Mouse (Mus musculus): Measurements from ENCODE around the gene Smoc2. TPM values are rescaled to one million over a fixed set of nuclear protein-coding genes. Genes with fewer than 3 reads are reported as not detected.

Smoc2 gene
- total and polyA plus RNA-seq, 2 experiments from 2014 or later, result 4.5 to 5.2 TPM

DNA sequence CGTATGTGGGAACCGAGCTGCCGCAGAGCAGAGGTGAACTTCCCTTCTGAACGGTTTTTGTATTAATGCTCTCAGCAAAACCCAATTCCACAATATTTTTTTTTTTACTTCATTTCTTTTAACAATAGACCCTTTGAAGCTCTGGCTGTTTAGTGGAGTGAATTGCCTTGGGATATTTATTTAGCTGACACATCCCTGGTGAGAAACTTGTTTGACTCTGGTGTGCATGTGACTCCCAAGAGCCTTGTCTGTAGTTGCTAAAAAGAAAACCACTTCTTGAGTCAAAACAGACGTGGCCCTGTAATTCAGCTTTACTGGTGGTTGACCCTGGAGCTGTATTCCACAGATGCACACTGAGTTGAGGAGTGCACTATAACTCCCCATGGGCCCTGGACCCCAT, 135.2 kb downstream of the Smoc2 start:
- H3K9ac ChIP-seq (replicated peaks; ENCODE audit: low read length, poor library complexity, severe bottlenecking), result no peak overlapping the region
- ATAC-seq (ENCODE audit: low FRiP score), result no peak
- no peak for DNase-seq (ENCODE audit: low spot score)
- no peak overlapping the region for H3K27ac ChIP-seq (ENCODE audit: low read depth, low read length)
- no peaks in the 10 kb centered on the region for H3K4me1 ChIP-seq (ENCODE audit: insufficient read depth, low read length)
- 73% methylated on average over 5 of the region's 5 CpGs for WGBS
- TF ChIP-seq CTCF (IDR thresholded peaks at IDR 0.05), result no peak
- no peaks in the 10 kb centered on the region for H3K9me3 ChIP-seq (ENCODE audit: low read length)
- no peak overlapping the region for H3K4me3 ChIP-seq (ENCODE audit: low read depth, low read length)
- H3K4me2 ChIP-seq (ENCODE audit: low read depth, low read length, poor library complexity, severe bottlenecking), result no peak overlapping the region
- no peaks in the 10 kb centered on the region for H3K27me3 ChIP-seq (ENCODE audit: insufficient read depth, low read length)
- H3K36me3 ChIP-seq (ENCODE audit: insufficient read depth, low read length), result no peaks in the 10 kb centered on the region

GRCm38 (mm10) chr17:14420460-14421046, 141.2 kb downstream of the Smoc2 start:
- no peaks in the 10 kb centered on the region for H3K36me3 ChIP-seq (ENCODE audit: insufficient read depth, low read length)
- TF ChIP-seq CTCF (IDR thresholded peaks at IDR 0.05), result no peak
- H3K4me2 ChIP-seq (ENCODE audit: low read depth, low read length, poor library complexity, severe bottlenecking), result no peak overlapping the region
- no peak overlapping the region for H3K4me3 ChIP-seq (ENCODE audit: low read depth, low read length)
- ATAC-seq (ENCODE audit: low FRiP score) (no peak), DNase-seq (ENCODE audit: low spot score) (peak; percentile 5)
- H3K4me1 ChIP-seq (ENCODE audit: insufficient read depth, low read length), result no peaks in the 10 kb centered on the region; the same call in 1 of the 2 replicates
- 44% methylated on average over 8 of the region's 8 CpGs for WGBS
- H3K9me3 ChIP-seq (ENCODE audit: low read length), result no peaks in the 10 kb centered on the region
- no peak overlapping the region for H3K27ac ChIP-seq (ENCODE audit: low read depth, low read length)
- H3K9ac ChIP-seq (replicated peaks; ENCODE audit: low read length, poor library complexity, severe bottlenecking), result no peak overlapping the region
- H3K27me3 ChIP-seq (ENCODE audit: insufficient read depth, low read length), result no peaks in the 10 kb centered on the region

DNA sequence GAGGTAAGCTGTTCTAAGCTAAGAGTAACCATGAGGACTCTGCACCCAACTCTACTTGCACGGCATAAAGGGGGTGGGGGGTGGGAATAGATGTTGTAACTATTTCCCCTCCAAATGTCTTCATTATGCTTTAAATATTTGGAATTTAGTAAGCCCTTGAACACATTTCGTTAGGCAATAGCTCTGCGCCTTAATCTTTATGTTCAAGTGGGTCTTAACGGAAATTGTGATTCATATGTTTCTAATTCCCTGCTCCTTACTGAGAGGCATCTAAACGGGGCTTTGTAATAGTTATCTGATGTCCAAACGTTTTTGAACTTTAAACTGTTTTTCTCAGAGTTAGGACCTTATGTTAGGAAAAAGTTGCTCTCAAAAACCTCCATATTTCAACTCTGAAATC, 147.2 kb downstream of the Smoc2 start:
- H3K27ac ChIP-seq (ENCODE audit: low read depth, low read length), result no peak overlapping the region
- H3K4me2 ChIP-seq (ENCODE audit: low read depth, low read length, poor library complexity, severe bottlenecking), result no peak overlapping the region
- H3K4me1 ChIP-seq (ENCODE audit: insufficient read depth, low read length), result no peaks in the 10 kb centered on the region
- ATAC-seq (ENCODE audit: low FRiP score), result no peak
- H3K27me3 ChIP-seq (ENCODE audit: insufficient read depth, low read length), result no peaks in the 10 kb centered on the region
- H3K9me3 ChIP-seq (ENCODE audit: low read length), result no peaks in the 10 kb centered on the region
- H3K9ac ChIP-seq (replicated peaks; ENCODE audit: low read length, poor library complexity, severe bottlenecking), result no peak overlapping the region
- H3K4me3 ChIP-seq (ENCODE audit: low read depth, low read length), result no peak overlapping the region
- H3K36me3 ChIP-seq (ENCODE audit: insufficient read depth, low read length), result no peaks in the 10 kb centered on the region
- DNase-seq (ENCODE audit: low spot score), result no peak
- WGBS, result 73% methylated on average over 6 of the region's 6 CpGs
- no peak for TF ChIP-seq CTCF (IDR thresholded peaks at IDR 0.05)

GRCm38 (mm10) chr17:14434717-14435116, 155.4 kb downstream of the Smoc2 start:
- no peak overlapping the region for H3K27ac ChIP-seq (ENCODE audit: low read depth, low read length)
- DNase-seq (ENCODE audit: low spot score), result no peak
- H3K4me1 ChIP-seq (ENCODE audit: insufficient read depth, low read length), result no peaks in the 10 kb centered on the region
- 81% methylated on average over 4 of the region's 4 CpGs for WGBS
- no peak for ATAC-seq (ENCODE audit: low FRiP score)
- no peak overlapping the region for H3K4me2 ChIP-seq (ENCODE audit: low read depth, low read length, poor library complexity, severe bottlenecking)
- H3K9ac ChIP-seq (replicated peaks; ENCODE audit: low read length, poor library complexity, severe bottlenecking), result no peak overlapping the region
- H3K36me3 ChIP-seq (ENCODE audit: insufficient read depth, low read length), result no peaks in the 10 kb centered on the region
- TF ChIP-seq CTCF (IDR thresholded peaks at IDR 0.05), result no peak
- H3K4me3 ChIP-seq (ENCODE audit: low read depth, low read length), result no peak overlapping the region
- H3K27me3 ChIP-seq (ENCODE audit: insufficient read depth, low read length), result no peaks in the 10 kb centered on the region
- no peaks in the 10 kb centered on the region for H3K9me3 ChIP-seq (ENCODE audit: low read length)

DNA sequence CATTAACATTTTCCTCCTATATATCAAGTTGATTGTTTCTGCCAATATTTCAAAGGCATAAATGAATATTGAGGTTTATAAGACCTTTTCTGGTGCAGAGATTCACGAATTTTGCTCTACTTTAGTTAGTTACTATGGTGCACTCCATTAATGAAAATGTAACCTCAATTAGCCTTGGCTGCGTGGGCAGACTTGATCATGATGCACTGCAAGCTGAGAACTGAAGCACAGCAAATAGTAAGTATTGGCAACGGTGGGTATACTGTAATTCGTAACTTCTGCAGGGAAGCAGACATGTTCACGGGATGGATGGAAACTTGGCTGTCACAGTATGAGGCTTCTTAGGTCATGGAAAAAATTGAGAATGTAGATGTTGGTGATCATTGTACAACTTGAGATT, 166.3 kb downstream of the Smoc2 start:
- Histone ChIP-seq H3K4me3 (ENCODE audit: low read depth, low read length) (no peak overlapping the region), H3K4me1 (ENCODE audit: insufficient read depth, low read length) (no peaks in the 10 kb centered on the region), H3K9me3 (ENCODE audit: low read length) (no peaks in the 10 kb centered on the region), H3K36me3 (ENCODE audit: insufficient read depth, low read length) (no peaks in the 10 kb centered on the region), H3K9ac (replicated peaks; ENCODE audit: low read length, poor library complexity, severe bottlenecking) (no peak overlapping the region), H3K27ac (ENCODE audit: low read depth, low read length) (no peak overlapping the region), H3K4me2 (ENCODE audit: low read depth, low read length, poor library complexity, severe bottlenecking) (no peak overlapping the region), H3K27me3 (ENCODE audit: insufficient read depth, low read length) (no peaks in the 10 kb centered on the region)
- ATAC-seq (ENCODE audit: low FRiP score) (no peak), DNase-seq (ENCODE audit: low spot score) (no peak)
- 85% methylated on average over 5 of the region's 5 CpGs for WGBS
- TF ChIP-seq CTCF (IDR thresholded peaks at IDR 0.05), result no peak

- no peaks in the 10 kb centered on the region for H3K36me3 ChIP-seq (ENCODE audit: insufficient read depth, low read length)
- no peak for TF ChIP-seq CTCF (IDR thresholded peaks at IDR 0.05)
- no peak overlapping the region for H3K9ac ChIP-seq (replicated peaks; ENCODE audit: low read length, poor library complexity, severe bottlenecking)
- no peaks in the 10 kb centered on the region for H3K9me3 ChIP-seq (ENCODE audit: low read length)
- WGBS, result 84% methylated on average over 5 of the region's 5 CpGs
- no peak overlapping the region for H3K4me3 ChIP-seq (ENCODE audit: low read depth, low read length)
- no peak overlapping the region for H3K4me2 ChIP-seq (ENCODE audit: low read depth, low read length, poor library complexity, severe bottlenecking)
- no peaks in the 10 kb centered on the region for H3K4me1 ChIP-seq (ENCODE audit: insufficient read depth, low read length)
- ATAC-seq (ENCODE audit: low FRiP score) (no peak), DNase-seq (ENCODE audit: low spot score) (no peak)
- no peaks in the 10 kb centered on the region for H3K27me3 ChIP-seq (ENCODE audit: insufficient read depth, low read length)
- no peak overlapping the region for H3K27ac ChIP-seq (ENCODE audit: low read depth, low read length)
These were observed 168.0 kb downstream of the Smoc2 start for GRCm38 (mm10) chr17:14447275-14447674.

Other genes starting within 250 kb of the Smoc2 start
- gene Gm7358, start 220.0 kb upstream of the Smoc2 start, total RNA-seq (2014; rRNA removed), result not detected in 2 replicates
- gene Gm7358, start 220.0 kb upstream of the Smoc2 start, polyA plus RNA-seq (2015; fragmentation: Nextera tagmentation; extraction: Ambion mirVana), result not detected in 2 replicates
- gene Dact2, start 75.2 kb upstream of the Smoc2 start, total RNA-seq (2014; rRNA removed), result 19.4 and 19.9 TPM in 2 replicates
- gene Dact2, start 75.2 kb upstream of the Smoc2 start, polyA plus RNA-seq (2015; fragmentation: Nextera tagmentation; extraction: Ambion mirVana), result 2.8 TPM in 2 replicates